Mouse (Mus musculus) neural tube, postnatal 0 days (tissue): Measurements from ENCODE around the gene Dusp21. TPM values are rescaled to one million over a fixed set of nuclear protein-coding genes. Genes with fewer than 3 reads are reported as not detected.

Source experiments
- polyA plus RNA-seq: library from polyadenylated mRNA; unstranded; fragments of >200 nt; fragmentation: Nextera tagmentation; extraction: Ambion mirVana; gene quantifications from 2 replicates; pipeline ENCODE4 v1.2.1, GENCODE M21; 2015

Gene Dusp21
- polyA plus RNA-seq, result not detected in 2 replicates

DNA sequence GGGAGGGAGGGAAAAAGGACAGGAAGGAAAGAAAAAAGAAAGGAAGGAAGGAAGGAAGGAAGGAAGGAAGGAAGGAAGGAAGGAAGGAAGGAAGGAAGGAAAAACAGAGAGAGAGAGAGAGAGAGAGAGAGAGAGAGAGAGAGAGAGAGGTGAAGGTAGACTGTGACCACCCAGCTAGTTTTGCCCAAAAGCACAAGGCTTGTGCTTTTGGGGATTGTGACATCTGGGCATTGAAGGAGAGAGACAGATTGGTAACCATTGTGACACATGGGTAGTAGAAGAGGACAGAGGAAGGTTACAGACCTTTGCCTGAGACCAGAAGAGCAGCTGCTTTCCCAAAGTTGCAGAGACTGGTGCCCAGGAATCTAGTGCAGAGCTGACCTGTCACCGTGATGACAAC is at the start of gene Dusp21:
TSS of gene Dusp21 (plus strand) at position 301 of the 400 bp plus-strand sequence.

DNA sequence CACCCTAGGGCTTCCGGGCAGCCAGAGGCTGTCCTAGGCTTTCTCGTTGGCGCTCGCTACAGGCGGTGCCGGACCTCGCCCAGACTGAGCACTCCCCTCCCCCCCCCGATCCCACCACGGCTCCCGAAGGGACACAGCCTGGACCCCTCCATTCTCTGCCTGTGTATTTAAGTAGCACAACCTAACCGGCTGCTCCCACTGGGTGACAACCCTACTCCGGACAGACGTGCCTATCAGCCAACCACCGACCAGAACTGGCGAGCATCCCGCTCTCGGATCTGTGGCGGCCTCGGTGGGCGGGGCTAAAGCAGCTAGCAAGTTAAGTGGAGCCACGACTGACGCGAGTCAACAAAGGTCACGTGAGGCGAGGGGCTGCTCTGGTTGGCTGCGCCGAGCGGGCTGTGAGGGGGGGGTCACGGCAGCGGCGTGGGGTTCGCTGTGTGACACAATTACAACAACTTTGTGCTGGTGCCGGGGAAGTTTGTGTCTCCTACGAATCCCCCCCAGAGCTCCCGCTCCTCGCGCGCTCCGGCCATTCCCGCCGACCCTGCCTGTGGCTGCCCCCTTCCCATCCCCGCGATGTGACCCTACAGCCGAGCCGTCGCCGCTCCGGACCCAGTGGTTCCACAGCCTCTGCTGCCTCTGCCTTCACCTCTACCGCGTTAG is 16.7 kb downstream of the Dusp21 start, which contains the start of gene Kdm6a:
TSS of gene Kdm6a (plus strand) at position 384 of the 666 bp plus-strand sequence.

Other genes with a start within 250 kb of the Dusp21 start
- 9.7 and 10.9 TPM in 2 replicates for gene Kdm6a, start 16.7 kb downstream of the Dusp21 start, polyA plus RNA-seq